Mouse (Mus musculus) retina, postnatal 7 days (tissue): ENCODE data around the gene Fam98a.

Experiments used
- DNase-seq: peaks from one replicate; pipeline ENCODE4 v3.0.0-alpha.2; 2012; ENCODE audit warnings: low read depth, low spot score

The Fam98a gene

GRCm38 (mm10) chr17:75551512-75552400 lies at the start of gene Fam98a:
Fam98a (minus strand) TSS chr17:75551946.
- DNase-seq = peak; percentile 99

DNA sequence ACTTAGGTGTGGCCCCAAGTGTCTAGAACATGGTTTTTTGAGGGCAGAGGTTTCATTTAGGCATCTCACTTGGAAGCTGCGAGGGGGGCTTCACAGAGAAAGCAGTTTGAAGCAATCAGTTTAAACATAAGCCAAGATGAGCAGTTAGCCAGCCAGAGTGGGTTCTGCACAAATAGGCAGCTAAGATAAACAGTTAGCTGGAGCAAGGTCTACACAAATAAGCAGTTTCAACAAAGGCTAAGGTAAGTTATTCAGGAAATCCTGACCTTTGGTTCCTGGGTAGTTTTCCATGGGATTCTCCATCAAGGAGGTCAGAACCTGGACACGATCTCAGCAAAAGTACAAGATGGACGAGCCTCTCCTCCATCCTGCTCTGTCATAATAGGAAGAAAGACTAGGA lies 46.9 kb upstream of the Fam98a start:
- no peak for DNase-seq

DNA sequence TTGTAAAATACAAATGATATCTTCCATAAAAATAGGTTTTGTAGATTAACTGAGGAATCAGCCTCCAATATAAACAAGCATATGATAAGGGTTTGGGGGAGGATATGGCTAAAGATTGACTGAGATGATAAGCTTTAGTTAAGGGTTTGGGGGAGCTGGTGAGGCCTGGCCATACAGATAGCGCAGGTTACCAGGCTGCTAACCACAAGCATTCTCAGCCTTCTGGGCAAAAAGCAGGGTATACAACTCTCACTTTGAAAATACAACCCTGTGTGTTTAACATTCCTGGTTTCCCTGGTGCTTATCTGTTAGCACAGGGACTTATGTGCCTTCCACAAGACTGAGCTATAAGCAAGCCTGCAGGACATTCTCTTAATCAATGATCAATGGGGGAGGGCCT lies 31.0 kb upstream of the Fam98a start:
- no peak for DNase-seq

GRCm38 (mm10) chr17:75575608-75576007 lies 23.9 kb upstream of the Fam98a start:
- no peak for DNase-seq

DNA sequence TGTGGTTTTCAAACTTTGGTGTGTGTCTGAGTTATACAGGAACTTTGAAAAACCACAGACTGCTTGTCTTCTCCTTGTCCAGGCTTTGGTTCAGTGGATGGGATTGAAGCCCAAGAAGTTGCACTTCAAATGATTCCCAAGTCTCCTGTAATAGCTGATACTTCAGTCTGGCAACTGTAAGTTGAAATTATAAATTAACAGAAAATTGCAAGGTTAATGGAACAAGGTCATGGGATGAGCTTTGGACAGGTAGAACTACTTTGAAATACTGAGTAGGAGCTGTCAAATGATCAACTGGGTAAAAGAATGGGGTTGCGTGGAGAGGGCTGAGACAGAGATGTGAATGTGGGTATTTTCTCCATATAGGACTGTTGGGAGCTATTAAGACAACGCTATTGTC lies 6.3 kb upstream of the Fam98a start:
- no peak for DNase-seq

- DNase-seq = no peak
Measured at GRCm38 (mm10) chr17:75557031-75557430, 5.3 kb upstream of the Fam98a start.

GRCm38 (mm10) chr17:75550771-75551413 lies 854 bp downstream of the Fam98a start:
- DNase-seq = no peak

GRCm38 (mm10) chr17:75544262-75544661 lies 7.5 kb downstream of the Fam98a start:
- DNase-seq = no peak

- no peak for DNase-seq
Measured at GRCm38 (mm10) chr17:75543434-75543833, 8.3 kb downstream of the Fam98a start.

DNA sequence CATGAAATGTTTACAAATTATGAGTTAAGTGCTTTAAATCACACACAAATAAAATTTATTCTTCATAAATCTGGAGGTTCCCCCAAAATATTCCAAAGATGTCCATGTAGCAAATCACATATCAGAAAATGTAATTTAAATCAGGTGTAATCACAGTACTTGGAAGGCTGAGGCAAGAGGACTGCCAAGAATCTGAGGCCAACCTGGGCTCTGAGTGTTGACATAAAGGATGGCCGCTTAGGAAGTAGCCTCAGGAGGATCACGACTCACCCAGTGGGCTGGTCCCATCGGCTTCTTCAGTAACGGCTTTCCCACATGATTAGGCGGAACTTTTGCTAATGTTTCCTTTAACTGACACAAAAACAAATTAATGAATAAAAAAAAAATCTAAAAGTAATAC lies 11.9 kb downstream of the Fam98a start:
- DNase-seq = no peak

GRCm38 (mm10) chr17:75539130-75539529 lies 12.6 kb downstream of the Fam98a start:
- DNase-seq = no peak

DNA sequence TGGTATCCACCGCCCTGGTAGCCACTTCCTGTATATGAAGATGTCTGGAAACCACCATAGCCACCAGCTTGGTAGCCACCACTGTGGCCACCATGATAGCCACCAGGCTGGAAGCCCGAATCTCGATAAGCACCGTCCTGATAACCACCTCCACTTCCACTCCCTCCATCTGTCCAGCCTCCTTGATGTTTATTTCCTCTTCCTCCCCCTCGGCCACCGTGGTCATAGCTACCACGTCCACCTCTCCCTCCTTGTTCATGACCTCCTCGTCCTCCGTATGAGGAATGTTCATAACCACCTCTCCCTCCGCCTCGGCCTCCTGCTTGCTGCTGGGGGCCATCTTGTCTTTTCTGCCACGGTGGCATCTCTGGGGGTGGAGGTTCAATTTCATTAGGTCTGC lies 13.3 kb downstream of the Fam98a start:
- DNase-seq = no peak

DNA sequence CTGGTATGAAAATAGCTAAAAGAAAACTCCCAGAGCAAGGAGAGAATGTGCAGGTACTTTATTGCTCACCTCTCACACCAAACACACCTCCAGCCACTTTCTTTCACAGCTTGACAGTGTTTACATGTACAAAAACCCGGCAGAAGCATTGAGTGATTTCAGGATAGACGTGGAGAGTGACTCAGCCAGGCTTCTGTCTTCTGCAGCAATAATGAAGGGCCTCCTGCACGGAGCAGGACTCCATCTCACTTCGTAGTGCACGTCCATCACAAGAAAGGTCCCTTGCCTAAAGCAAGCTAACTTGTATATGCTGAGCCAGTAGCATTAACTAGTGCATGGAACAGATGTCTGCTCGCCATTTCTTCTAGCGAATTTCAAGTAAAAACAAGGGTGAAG lies 14.7 kb downstream of the Fam98a start:
- no peak for DNase-seq

DNA sequence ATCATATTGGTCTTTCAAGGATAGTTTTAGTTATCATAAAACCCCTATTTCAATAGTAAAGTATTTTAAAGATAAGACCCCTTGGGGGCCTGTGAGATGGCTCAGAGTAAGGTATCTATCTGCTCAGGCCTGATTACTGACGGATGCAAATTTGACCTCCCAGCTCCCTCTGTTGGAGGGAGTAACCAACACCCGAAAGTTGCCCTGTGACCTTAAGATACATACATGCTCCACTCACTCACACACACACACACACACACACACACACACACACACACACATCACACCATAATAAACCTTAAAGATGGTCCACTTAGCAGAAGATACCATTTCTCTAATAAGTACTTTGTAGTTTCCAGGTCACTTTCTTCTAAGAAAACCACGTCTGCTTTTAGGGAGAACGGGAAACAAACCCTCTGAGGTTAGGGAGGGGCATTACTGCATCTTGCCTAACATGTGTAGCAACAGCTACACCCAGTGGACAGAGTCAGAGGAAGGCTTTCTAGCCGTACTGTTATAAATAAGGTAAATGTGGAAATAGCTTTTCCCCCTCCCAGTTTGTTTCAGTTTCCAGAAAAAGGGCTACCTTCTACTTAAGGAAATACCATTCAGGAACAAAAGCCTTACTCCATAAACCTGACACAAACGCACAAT lies 15.2 kb downstream of the Fam98a start:
- peak; percentile 23 for DNase-seq

DNA sequence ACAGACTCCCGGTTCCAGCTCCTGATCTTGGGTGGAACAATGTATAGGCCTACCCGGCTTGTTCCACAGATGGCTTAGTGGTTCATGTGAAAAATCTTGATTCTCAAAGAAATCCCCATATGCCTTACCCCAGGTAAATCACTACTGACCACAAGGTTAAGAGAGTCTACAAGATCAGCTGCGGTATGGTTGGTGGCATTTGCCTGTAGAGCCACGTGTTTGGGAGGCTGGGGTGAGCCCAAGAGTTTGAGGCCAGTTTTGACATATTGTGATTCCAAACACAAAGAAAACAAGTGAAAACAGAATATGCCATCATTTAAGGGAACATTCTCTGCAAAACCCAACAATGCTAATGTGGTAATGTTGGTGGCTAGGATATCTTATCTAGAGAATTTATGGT lies 16.1 kb downstream of the Fam98a start:
- DNase-seq = no peak

- DNase-seq = no peak
Measured at GRCm38 (mm10) chr17:75534314-75535020, 17.3 kb downstream of the Fam98a start.

DNA sequence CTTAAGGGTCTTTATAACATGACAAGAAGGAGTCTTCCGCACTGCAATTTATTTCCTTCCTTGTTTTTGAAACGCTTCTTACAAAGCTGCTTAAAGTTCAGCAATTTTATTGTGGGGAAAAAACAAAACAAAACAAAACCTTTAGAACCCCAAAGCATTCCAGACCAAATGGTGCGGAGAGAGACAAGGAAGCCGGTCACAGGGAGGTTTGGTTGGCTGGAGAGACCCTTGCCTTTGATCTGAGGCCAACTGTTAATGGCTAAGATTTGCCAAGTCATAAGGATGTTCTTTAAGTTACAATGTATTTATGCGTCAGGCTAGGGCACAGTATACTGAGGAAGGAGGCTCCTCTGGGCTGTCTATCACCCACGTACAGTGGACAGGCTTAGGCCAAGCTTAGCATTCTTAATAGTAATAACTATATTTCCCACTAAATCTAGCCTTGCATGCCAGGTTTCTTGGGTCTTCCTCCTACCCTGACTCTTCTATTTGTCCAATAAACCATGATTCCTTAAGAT lies 19.2 kb downstream of the Fam98a start:
- no peak for DNase-seq

- DNase-seq = no peak
Measured at GRCm38 (mm10) chr17:75529222-75529935, 22.4 kb downstream of the Fam98a start.

- DNase-seq = no peak
Measured at GRCm38 (mm10) chr17:75526411-75526810, 25.3 kb downstream of the Fam98a start.

GRCm38 (mm10) chr17:75523812-75524211 lies 27.9 kb downstream of the Fam98a start:
- DNase-seq = no peak
